29 mouse cellular contexts compared by ENCODE assay signal in genomic region chr13:112252012-112252411, GRCm38 (mm10). TPM values are rescaled to one million over a fixed set of nuclear protein-coding genes. Genes with fewer than 3 reads are reported as not detected.
DNase-seq lines count a peak whose midpoint lies in the region; ATAC-seq and TF ChIP-seq lines count a peak whose summit lies in the region.
"Had no signal": no experiment of that assay in that cellular context is flagged by ENCODE, and none has a peak within 500 bp of the region (broad histone marks: within the 10 kb centered on the region; RNA-seq: fewer than 3 reads in every experiment).

No protein-coding gene starts in this region.

- H3K4me2 ChIP-seq in heart, postnatal 0 days (ENCODE audit: low read depth, low read length): no peak overlapping the region
- H3K4me2 ChIP-seq in lung, embryonic 16.5 days (ENCODE audit: low read depth, low read length): no peak overlapping the region
- H3K4me2 ChIP-seq: forebrain, embryonic 15.5 days; hindbrain, embryonic 15.5 days; limb, embryonic 13.5 days; liver, embryonic 11.5 days; midbrain, embryonic 11.5 days; stomach, embryonic 15.5 days had no signal

- WGBS in heart, postnatal 0 days: 67% methylated on average over 3 of the region's 3 CpGs
- WGBS in lung, embryonic 16.5 days: 57% methylated on average over 3 of the region's 3 CpGs

- 0 out of 2 replicates have a peak overlapping the region, but pooled peaks have one; percentile 72 for H3K27ac ChIP-seq in heart, postnatal 0 days (ENCODE audit: low read depth)
- peak overlapping the region; percentile 50; the same call in 1 of the 2 replicates for H3K27ac ChIP-seq in lung, embryonic 16.5 days (ENCODE audit: low read length)
- H3K27ac ChIP-seq: forebrain, embryonic 15.5 days; gastrocnemius, adult 2 months; hindbrain, embryonic 10.5 days; hindbrain, embryonic 15.5 days; kidney, postnatal 0 days; limb, embryonic 13.5 days; stomach, embryonic 15.5 days had no signal

- TF ChIP-seq CTCF in heart, postnatal 0 days (IDR thresholded peaks at IDR 0.05; ENCODE audit: low read depth): no peak

- no peaks in the 10 kb centered on the region for H3K27me3 ChIP-seq in heart, postnatal 0 days (ENCODE audit: control insufficient read depth, insufficient read depth, low read length)
- H3K27me3 ChIP-seq in lung, embryonic 16.5 days (ENCODE audit: control insufficient read depth, insufficient read depth, low read depth, low read length): no peaks in the 10 kb centered on the region
- H3K27me3 ChIP-seq: forebrain, embryonic 15.5 days; heart, embryonic 15.5 days; hindbrain, embryonic 15.5 days; limb, embryonic 13.5 days; stomach, embryonic 15.5 days had no signal

- no peak for ATAC-seq in heart, postnatal 0 days (ENCODE audit: insufficient read depth, low read depth)
- peak; percentile 64; the same call in 1 of the 2 replicates for ATAC-seq in lung, embryonic 16.5 days (ENCODE audit: low read depth)
- ATAC-seq: forebrain, embryonic 15.5 days; inflammation-experienced regulatory T-cells, adult 6 months; midbrain, embryonic 16.5 days had no signal

- H3K36me3 ChIP-seq in heart, postnatal 0 days (replicated peaks; ENCODE audit: control insufficient read depth, insufficient read depth, low read length): no peaks in the 10 kb centered on the region
- no peaks in the 10 kb centered on the region for H3K36me3 ChIP-seq in lung, embryonic 16.5 days (ENCODE audit: control insufficient read depth, insufficient read depth, low read length)
- H3K36me3 ChIP-seq: forebrain, embryonic 15.5 days; heart, embryonic 15.5 days; hindbrain, embryonic 10.5 days; hindbrain, embryonic 15.5 days; limb, embryonic 13.5 days; stomach, embryonic 15.5 days had no signal

- peaks cover 11% of the 10 kb centered on the region for H3K9me3 ChIP-seq in heart, postnatal 0 days (replicated peaks; ENCODE audit: control insufficient read depth, low read length)
- H3K9me3 ChIP-seq in lung, embryonic 16.5 days (ENCODE audit: control insufficient read depth, low read length): peaks cover 7% of the 10 kb centered on the region
- H3K9me3 ChIP-seq: forebrain, embryonic 15.5 days; heart, embryonic 15.5 days; stomach, embryonic 15.5 days had no signal

- peaks cover 27% of the 10 kb centered on the region for H3K4me1 ChIP-seq in heart, postnatal 0 days (ENCODE audit: control insufficient read depth, insufficient read depth)
- peaks cover 32% of the 10 kb centered on the region for H3K4me1 ChIP-seq in lung, embryonic 16.5 days (replicated peaks; ENCODE audit: control insufficient read depth, insufficient read depth, low read length)
- H3K4me1 ChIP-seq: forebrain, embryonic 15.5 days; hindbrain, embryonic 15.5 days had no signal

- TF ChIP-seq EP300 in heart, postnatal 0 days (IDR thresholded peaks at IDR 0.05; ENCODE audit: low read depth): no peak

- peak; percentile 24 for DNase-seq in adrenal gland, postnatal 14 days
- no peak for DNase-seq in adrenal gland, adult (ENCODE audit: inconsistent age in 2 of 2, low spot score in 1 of 2)
- no peak for DNase-seq in heart, postnatal 0 days (ENCODE audit: low spot score)
- no peak for DNase-seq in heart, postnatal 25 days (ENCODE audit: low spot score)
- no peak for DNase-seq in lung, adult 18-20 months
- DNase-seq in lung, postnatal 4 days: peak; percentile 46 to 47
- no peak for DNase-seq in urinary bladder, postnatal 10 days (ENCODE audit: low spot score)
- DNase-seq: cerebellum, adult 2 months; cerebellum, postnatal 25 days; gastrocnemius, adult 2 months; gastrocnemius, postnatal 36 days; kidney, adult 2 months; layer of hippocampus, adult 9-11 months; right cerebral cortex, postnatal 25 days had no signal

- H3K9ac ChIP-seq in heart, postnatal 0 days (replicated peaks; ENCODE audit: low read depth, low read length): no peak overlapping the region
- no peak overlapping the region for H3K9ac ChIP-seq in lung, embryonic 16.5 days (ENCODE audit: low read length)
- H3K9ac ChIP-seq: forebrain, embryonic 15.5 days; heart, embryonic 15.5 days; hindbrain, embryonic 15.5 days; limb, embryonic 13.5 days; stomach, embryonic 15.5 days had no signal

- intact Hi-C loops in heart, postnatal 25 days (cut with DNase I): loop anchor here (10.0 kb wide), 1 partner anchor 167 kb away; no protein-coding TSS in a partner anchor

- H3K4me3 ChIP-seq in heart, postnatal 0 days (ENCODE audit: low read depth, low read length): no peak overlapping the region
- H3K4me3 ChIP-seq in lung, embryonic 16.5 days (ENCODE audit: low read length): no peak overlapping the region
- H3K4me3 ChIP-seq: forebrain, embryonic 15.5 days; gastrocnemius, adult 2 months; heart, adult 2 months; heart, embryonic 15.5 days; hindbrain, embryonic 10.5 days; hindbrain, embryonic 15.5 days; limb, embryonic 13.5 days; stomach, embryonic 15.5 days had no signal

RNA-seq across cellular contexts. Expression of gene Ankrd55, which starts 36.2 kb away (rescaled TPM):
- total RNA-seq in adrenal gland, postnatal 14 days (2021): 3.8 and 4.4 TPM in 2 replicates
- not detected in 2 replicates for total RNA-seq in heart, postnatal 0 days (2014; rRNA removed; ENCODE audit: low replicate concordance)
- polyA plus RNA-seq in heart, postnatal 0 days (2015; fragmentation: Nextera tagmentation; extraction: Ambion mirVana): 0.05 and 0.07 TPM in 2 replicates
- under 1 TPM; 0.25 to 0.34 TPM for total RNA-seq in heart, postnatal 25 days (2021)
- 0.08 TPM in 1 of 2 replicates, not detected in the other for polyA plus RNA-seq in lung, embryonic 16.5 days (2015; fragmentation: Nextera tagmentation; extraction: Ambion mirVana)
- total RNA-seq: gastrocnemius, adult 2 months; gastrocnemius, postnatal 36 days; MEL; neutrophil, adult 5-6 weeks had no signal

Comparison
In these comparisons a context has a peak if more than half of its experiments do, and no peak if none do; other contexts are left out.
1. DNase-seq: peak in adrenal gland, postnatal 14 days (single experiment) and lung, postnatal 4 days (2 of 2); none in adrenal gland, adult (0 of 2), heart, postnatal 0 days (single experiment), heart, postnatal 25 days (single experiment), lung, adult 18-20 months (0 of 2) and urinary bladder, postnatal 10 days (single experiment).